Mouse (Mus musculus): ENCODE measurements around the gene Cep112. TPM values are rescaled to one million over a fixed set of nuclear protein-coding genes. Genes with fewer than 3 reads are reported as not detected.
A peak's percentile ranks its signal among the peaks of the same experiment; 100 is the strongest.

Gene Cep112
- polyA plus RNA-seq, 1 experiment from 2014 or later, result 11.8 TPM

DNA sequence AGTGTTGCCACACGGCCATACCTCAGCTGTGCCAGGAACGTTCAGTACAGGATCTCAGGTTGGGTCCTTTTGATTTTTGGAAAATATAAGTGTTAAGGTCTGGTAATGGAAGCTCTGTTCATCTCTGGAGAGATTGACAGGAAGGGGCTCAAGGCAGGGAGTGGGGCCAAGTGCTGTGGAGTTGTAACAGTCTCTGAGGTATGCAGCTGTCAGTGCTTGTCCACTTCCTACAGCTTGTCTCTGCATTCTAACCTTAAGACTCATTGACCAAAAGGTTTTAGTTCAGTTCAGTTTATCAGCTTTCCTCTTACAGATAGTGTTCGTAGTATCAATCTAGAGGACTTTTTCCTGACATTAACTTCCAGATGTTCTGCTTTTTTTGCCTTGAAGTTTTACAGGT is 384.6 kb downstream of the Cep112 start:
- ATAC-seq (replicated peaks; ENCODE audit: insufficient number of reproducible peaks, low FRiP score, low TSS enrichment), result no peak
- WGBS (ENCODE audit: insufficient replicate concordance), result 65% methylated on average over 3 of the region's 3 CpGs
- H3K4me1 ChIP-seq (ENCODE audit: control insufficient read depth, insufficient read depth, low read length), result no peaks in the 10 kb centered on the region
- no peaks in the 10 kb centered on the region for H3K9me3 ChIP-seq (replicated peaks; ENCODE audit: control insufficient read depth, low read length)
- H3K4me3 ChIP-seq (ENCODE audit: low read depth, low read length), result no peak overlapping the region
- no peak overlapping the region for H3K4me2 ChIP-seq
- H3K9ac ChIP-seq (ENCODE audit: low read depth, low read length), result no peak overlapping the region
- no peaks in the 10 kb centered on the region for H3K27me3 ChIP-seq (ENCODE audit: control insufficient read depth, insufficient read depth, low read length)
- no peak overlapping the region for H3K27ac ChIP-seq (ENCODE audit: low read depth, low read length)
- no peaks in the 10 kb centered on the region for H3K36me3 ChIP-seq (ENCODE audit: control insufficient read depth, insufficient read depth, low read length)

DNA sequence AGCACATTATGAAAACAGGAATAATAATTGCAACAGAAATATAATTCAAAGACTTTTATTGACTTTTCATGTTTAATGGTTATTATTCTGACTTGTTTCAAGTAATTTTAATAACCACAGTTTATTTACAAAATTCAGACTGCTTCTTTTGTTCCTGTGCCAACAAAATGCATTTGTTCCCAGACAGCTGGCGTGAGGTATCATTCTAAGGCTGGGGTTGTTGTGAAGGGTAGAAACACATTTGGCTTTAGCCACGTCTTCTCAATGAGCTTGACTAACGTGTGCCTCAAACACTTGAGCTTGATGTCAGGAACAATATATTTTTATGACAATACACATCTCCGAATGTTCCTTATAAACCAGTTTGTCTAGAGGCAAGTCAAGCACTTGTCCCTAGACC is 396.8 kb downstream of the Cep112 start:
- H3K27ac ChIP-seq (ENCODE audit: low read depth, low read length), result 0 out of 2 replicates have a peak overlapping the region, but pooled peaks have one; percentile 29
- 87% methylated on average over 4 of the region's 4 CpGs for WGBS (ENCODE audit: insufficient replicate concordance)

GRCm38 (mm10) chr11:108822257-108822656 is 397.3 kb downstream of the Cep112 start:
- Histone ChIP-seq H3K27me3 (ENCODE audit: control insufficient read depth, insufficient read depth, low read length) (no peaks in the 10 kb centered on the region), H3K4me1 (ENCODE audit: control insufficient read depth, insufficient read depth, low read length) (peaks cover 5% of the 10 kb centered on the region; the same call in 1 of the 2 replicates), H3K4me2 (no peak overlapping the region), H3K9me3 (replicated peaks; ENCODE audit: control insufficient read depth, low read length) (no peaks in the 10 kb centered on the region), H3K4me3 (ENCODE audit: low read depth, low read length) (no peak overlapping the region), H3K27ac (ENCODE audit: low read depth, low read length) (0 out of 2 replicates have a peak overlapping the region, but pooled peaks have one; percentile 29), H3K36me3 (ENCODE audit: control insufficient read depth, insufficient read depth, low read length) (no peaks in the 10 kb centered on the region), H3K9ac (ENCODE audit: low read depth, low read length) (no peak overlapping the region)
- no peak for ATAC-seq (replicated peaks; ENCODE audit: insufficient number of reproducible peaks, low FRiP score, low TSS enrichment)
- WGBS (ENCODE audit: insufficient replicate concordance), result 55% methylated on average over 7 of the region's 7 CpGs

More for the DNA sequence above, 396.8 kb downstream of the Cep112 start:
- no peak overlapping the region for H3K9ac ChIP-seq (ENCODE audit: low read depth, low read length)
- peaks cover 5% of the 10 kb centered on the region; the same call in 1 of the 2 replicates for H3K4me1 ChIP-seq (ENCODE audit: control insufficient read depth, insufficient read depth, low read length)
- H3K27me3 ChIP-seq (ENCODE audit: control insufficient read depth, insufficient read depth, low read length), result no peaks in the 10 kb centered on the region
- no peaks in the 10 kb centered on the region for H3K9me3 ChIP-seq (replicated peaks; ENCODE audit: control insufficient read depth, low read length)
- H3K36me3 ChIP-seq (ENCODE audit: control insufficient read depth, insufficient read depth, low read length), result no peaks in the 10 kb centered on the region
- no peak overlapping the region for H3K4me3 ChIP-seq (ENCODE audit: low read depth, low read length)
- no peak for ATAC-seq (replicated peaks; ENCODE audit: insufficient number of reproducible peaks, low FRiP score, low TSS enrichment)
- H3K4me2 ChIP-seq, result no peak overlapping the region

DNA sequence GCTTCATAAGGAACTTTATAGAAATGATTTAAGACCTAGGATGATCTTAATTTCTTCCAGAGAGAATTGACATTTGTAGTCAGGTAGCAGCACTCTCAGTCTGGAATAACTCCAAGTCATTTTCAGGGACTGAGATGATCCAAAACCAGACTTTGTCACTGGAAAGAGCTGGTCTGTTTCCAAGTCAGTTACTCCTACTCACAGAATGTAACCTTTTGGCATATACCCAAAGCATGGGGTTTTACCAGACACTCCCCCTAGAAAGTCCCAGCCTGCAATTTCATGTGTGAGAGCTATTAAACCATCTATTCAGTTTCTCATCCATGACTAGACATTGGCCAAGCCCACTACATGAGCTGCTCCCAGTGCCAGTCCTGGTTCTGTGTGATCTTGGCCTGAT is 402.3 kb downstream of the Cep112 start:
- Histone ChIP-seq H3K9me3 (replicated peaks; ENCODE audit: control insufficient read depth, low read length) (no peaks in the 10 kb centered on the region), H3K4me2 (no peak overlapping the region), H3K27ac (ENCODE audit: low read depth, low read length) (no peak overlapping the region), H3K4me1 (ENCODE audit: control insufficient read depth, insufficient read depth, low read length) (peaks cover 5% of the 10 kb centered on the region; the same call in 1 of the 2 replicates), H3K36me3 (ENCODE audit: control insufficient read depth, insufficient read depth, low read length) (no peaks in the 10 kb centered on the region), H3K27me3 (ENCODE audit: control insufficient read depth, insufficient read depth, low read length) (no peaks in the 10 kb centered on the region), H3K4me3 (ENCODE audit: low read depth, low read length) (no peak overlapping the region), H3K9ac (ENCODE audit: low read depth, low read length) (no peak overlapping the region)
- no peak for ATAC-seq (replicated peaks; ENCODE audit: insufficient number of reproducible peaks, low FRiP score, low TSS enrichment)

- Histone ChIP-seq H3K27ac (ENCODE audit: low read depth, low read length) (no peak overlapping the region), H3K4me3 (ENCODE audit: low read depth, low read length) (no peak overlapping the region), H3K27me3 (ENCODE audit: control insufficient read depth, insufficient read depth, low read length) (no peaks in the 10 kb centered on the region), H3K9me3 (replicated peaks; ENCODE audit: control insufficient read depth, low read length) (no peaks in the 10 kb centered on the region), H3K4me2 (no peak overlapping the region), H3K4me1 (ENCODE audit: control insufficient read depth, insufficient read depth, low read length) (no peaks in the 10 kb centered on the region), H3K9ac (ENCODE audit: low read depth, low read length) (no peak overlapping the region), H3K36me3 (ENCODE audit: control insufficient read depth, insufficient read depth, low read length) (no peaks in the 10 kb centered on the region)
- ATAC-seq (replicated peaks; ENCODE audit: insufficient number of reproducible peaks, low FRiP score, low TSS enrichment), result no peak
- WGBS (ENCODE audit: insufficient replicate concordance), result 72% methylated on average over 4 of the region's 4 CpGs
Observed at GRCm38 (mm10) chr11:108828374-108829025, 403.5 kb downstream of the Cep112 start.

GRCm38 (mm10) chr11:108836706-108837105 is 411.7 kb downstream of the Cep112 start:
- Histone ChIP-seq H3K4me1 (ENCODE audit: control insufficient read depth, insufficient read depth, low read length) (no peaks in the 10 kb centered on the region), H3K4me3 (ENCODE audit: low read depth, low read length) (no peak overlapping the region), H3K9me3 (replicated peaks; ENCODE audit: control insufficient read depth, low read length) (no peaks in the 10 kb centered on the region), H3K27ac (ENCODE audit: low read depth, low read length) (no peak overlapping the region), H3K36me3 (ENCODE audit: control insufficient read depth, insufficient read depth, low read length) (no peaks in the 10 kb centered on the region), H3K4me2 (no peak overlapping the region), H3K9ac (ENCODE audit: low read depth, low read length) (no peak overlapping the region), H3K27me3 (ENCODE audit: control insufficient read depth, insufficient read depth, low read length) (no peaks in the 10 kb centered on the region)
- no peak for ATAC-seq (replicated peaks; ENCODE audit: insufficient number of reproducible peaks, low FRiP score, low TSS enrichment)
- WGBS (ENCODE audit: insufficient replicate concordance), result 84% methylated on average over 4 of the region's 4 CpGs

DNA sequence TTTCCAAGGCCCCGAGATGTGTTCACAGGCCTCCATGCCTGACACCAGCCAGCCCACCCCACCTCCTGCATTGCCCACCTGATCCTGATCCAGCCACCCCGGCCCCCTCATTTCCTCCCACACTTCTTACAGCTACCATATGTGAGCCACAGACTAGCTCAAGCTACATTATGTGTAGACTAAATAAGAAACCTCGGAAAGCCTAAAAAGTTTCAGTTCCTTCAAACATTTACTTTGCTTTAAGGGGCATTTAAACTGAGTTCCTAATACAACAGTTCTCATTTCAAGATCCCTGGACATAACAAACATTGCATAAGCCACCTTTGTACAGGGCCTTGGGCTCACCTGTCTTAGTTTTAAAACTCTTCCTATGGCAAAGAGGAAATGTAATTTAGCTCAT is 415.2 kb downstream of the Cep112 start:
- no peaks in the 10 kb centered on the region for H3K36me3 ChIP-seq (ENCODE audit: control insufficient read depth, insufficient read depth, low read length)
- H3K4me1 ChIP-seq (ENCODE audit: control insufficient read depth, insufficient read depth, low read length), result no peaks in the 10 kb centered on the region
- H3K4me3 ChIP-seq (ENCODE audit: low read depth, low read length), result no peak overlapping the region
- no peak overlapping the region for H3K9ac ChIP-seq (ENCODE audit: low read depth, low read length)
- H3K4me2 ChIP-seq, result no peak overlapping the region
- WGBS (ENCODE audit: insufficient replicate concordance), result 82% methylated on average over 3 of the region's 3 CpGs
- H3K27ac ChIP-seq (ENCODE audit: low read depth, low read length), result no peak overlapping the region
- no peak for ATAC-seq (replicated peaks; ENCODE audit: insufficient number of reproducible peaks, low FRiP score, low TSS enrichment)
- H3K27me3 ChIP-seq (ENCODE audit: control insufficient read depth, insufficient read depth, low read length), result no peaks in the 10 kb centered on the region
- H3K9me3 ChIP-seq (replicated peaks; ENCODE audit: control insufficient read depth, low read length), result no peaks in the 10 kb centered on the region

GRCm38 (mm10) chr11:108842765-108843164 is 417.8 kb downstream of the Cep112 start:
- ATAC-seq (replicated peaks; ENCODE audit: insufficient number of reproducible peaks, low FRiP score, low TSS enrichment), result no peak
- 63% methylated on average over 2 of the region's 2 CpGs for WGBS (ENCODE audit: insufficient replicate concordance)
- no peaks in the 10 kb centered on the region for H3K27me3 ChIP-seq (ENCODE audit: control insufficient read depth, insufficient read depth, low read length)
- no peak overlapping the region for H3K27ac ChIP-seq (ENCODE audit: low read depth, low read length)
- H3K4me1 ChIP-seq (ENCODE audit: control insufficient read depth, insufficient read depth, low read length), result no peaks in the 10 kb centered on the region
- no peaks in the 10 kb centered on the region for H3K36me3 ChIP-seq (ENCODE audit: control insufficient read depth, insufficient read depth, low read length)
- no peaks in the 10 kb centered on the region for H3K9me3 ChIP-seq (replicated peaks; ENCODE audit: control insufficient read depth, low read length)
- no peak overlapping the region for H3K4me2 ChIP-seq
- H3K4me3 ChIP-seq (ENCODE audit: low read depth, low read length), result no peak overlapping the region
- H3K9ac ChIP-seq (ENCODE audit: low read depth, low read length), result no peak overlapping the region

DNA sequence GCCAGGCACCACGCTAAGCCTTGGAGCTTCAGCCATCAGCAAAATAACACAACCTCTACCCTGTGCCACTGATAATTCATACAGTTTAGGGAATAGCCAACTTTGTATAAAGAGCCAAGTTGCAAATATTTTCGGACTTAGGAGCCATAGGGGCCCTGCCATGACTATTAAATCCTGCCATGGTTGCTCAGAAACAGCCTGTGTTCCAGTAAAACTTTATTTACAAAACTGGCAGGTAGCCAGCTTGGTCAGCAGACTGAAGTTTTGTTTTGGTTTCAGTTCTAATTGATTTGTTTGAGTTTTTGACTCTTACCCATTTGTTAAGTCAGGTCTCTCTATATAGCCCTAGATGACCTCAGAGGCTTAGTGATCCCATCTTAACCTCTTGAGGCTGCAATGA is 421.0 kb downstream of the Cep112 start:
- WGBS (ENCODE audit: insufficient replicate concordance), result 77% methylated on average over 2 of the region's 2 CpGs
- H3K27me3 ChIP-seq (ENCODE audit: control insufficient read depth, insufficient read depth, low read length), result no peaks in the 10 kb centered on the region
- no peaks in the 10 kb centered on the region for H3K4me1 ChIP-seq (ENCODE audit: control insufficient read depth, insufficient read depth, low read length)
- H3K9ac ChIP-seq (ENCODE audit: low read depth, low read length), result no peak overlapping the region
- H3K27ac ChIP-seq (ENCODE audit: low read depth, low read length), result no peak overlapping the region
- H3K4me2 ChIP-seq, result no peak overlapping the region
- H3K4me3 ChIP-seq (ENCODE audit: low read depth, low read length), result no peak overlapping the region
- ATAC-seq (replicated peaks; ENCODE audit: insufficient number of reproducible peaks, low FRiP score, low TSS enrichment), result no peak
- H3K36me3 ChIP-seq (ENCODE audit: control insufficient read depth, insufficient read depth, low read length), result no peaks in the 10 kb centered on the region
- no peaks in the 10 kb centered on the region for H3K9me3 ChIP-seq (replicated peaks; ENCODE audit: control insufficient read depth, low read length)

Data from heart, embryonic 11.5 days (tissue).